8 mouse cellular contexts compared by ENCODE assay signal in genomic region chr11:116624131-116624832, GRCm38 (mm10). TPM values are rescaled to one million over a fixed set of nuclear protein-coding genes. Genes with fewer than 3 reads are reported as not detected.
DNase-seq lines count a peak whose midpoint lies in the region; ATAC-seq and TF ChIP-seq lines count a peak whose summit lies in the region.

No protein-coding gene starts in this region.

- H3K9ac ChIP-seq in intestine, postnatal 0 days (ENCODE audit: low read depth, low read length), result peak overlapping the region; percentile 70
- peak overlapping the region; percentile 68 for H3K9ac ChIP-seq in lung, embryonic 15.5 days

- H3K27ac ChIP-seq in cortical plate, adult 2 months (ENCODE audit: insufficient read depth, low read length), result no peak overlapping the region
- peak overlapping the region; percentile 84 for H3K27ac ChIP-seq in intestine, postnatal 0 days (ENCODE audit: low read depth, low read length)
- H3K27ac ChIP-seq in lung, embryonic 15.5 days, result peak overlapping the region; percentile 52; the same call in 1 of the 2 replicates

- DNase-seq in layer of hippocampus, adult 11-12 months (ENCODE audit: low spot score), result peak; percentile 34
- DNase-seq in layer of hippocampus, adult 18-20 months (ENCODE audit: low spot score in 2 of 2), result no peak
- DNase-seq in thymus, postnatal 36 days, result peak; percentile 83

- no peaks in the 10 kb centered on the region for H3K4me1 ChIP-seq in cortical plate, adult 2 months (ENCODE audit: control insufficient read depth, insufficient read depth, low read length)
- peaks cover 19% of the 10 kb centered on the region for H3K4me1 ChIP-seq in intestine, postnatal 0 days (replicated peaks; ENCODE audit: control insufficient read depth, insufficient read depth, low read length)
- peaks cover 54% of the 10 kb centered on the region for H3K4me1 ChIP-seq in lung, embryonic 15.5 days

- H3K9me3 ChIP-seq in intestine, postnatal 0 days (ENCODE audit: control insufficient read depth), result no peaks in the 10 kb centered on the region
- no peaks in the 10 kb centered on the region for H3K9me3 ChIP-seq in lung, embryonic 15.5 days

- no peaks in the 10 kb centered on the region for H3K27me3 ChIP-seq in intestine, postnatal 0 days (replicated peaks; ENCODE audit: control insufficient read depth, insufficient read depth, low read length)
- H3K27me3 ChIP-seq in lung, embryonic 15.5 days, result no peaks in the 10 kb centered on the region

- WGBS in intestine, postnatal 0 days, result 15% methylated on average over 36 of the region's 42 CpGs
- 12% methylated on average over 42 of the region's 42 CpGs for WGBS in lung, embryonic 15.5 days

- H3K4me3 ChIP-seq in cortical plate, adult 2 months (ENCODE audit: insufficient read depth, low read length), result peak overlapping the region; percentile 30
- H3K4me3 ChIP-seq in intestine, postnatal 0 days (ENCODE audit: low read depth, low read length), result peak overlapping the region; percentile 72
- peak overlapping the region; percentile 80 for H3K4me3 ChIP-seq in lung, embryonic 15.5 days

- H3K4me2 ChIP-seq in intestine, postnatal 0 days (replicated peaks; ENCODE audit: low read depth), result peak overlapping the region; percentile 79
- H3K4me2 ChIP-seq in lung, embryonic 15.5 days, result peak overlapping the region; percentile 82

- no peak for TF ChIP-seq CTCF in cortical plate, adult 2 months (IDR thresholded peaks at IDR 0.05; ENCODE audit: extremely low read depth, insufficient read depth, low read length)
- no peak for TF ChIP-seq CTCF in intestine, postnatal 0 days (IDR thresholded peaks at IDR 0.05; ENCODE audit: low read depth)

- no peaks in the 10 kb centered on the region for H3K36me3 ChIP-seq in intestine, postnatal 0 days (ENCODE audit: control insufficient read depth, insufficient read depth)
- no peaks in the 10 kb centered on the region for H3K36me3 ChIP-seq in lung, embryonic 15.5 days

- peak; percentile 76 for ATAC-seq in granulocyte monocyte progenitor cell, adult 5-6 weeks (replicated peaks; ENCODE audit: poor library complexity, severe bottlenecking)
- ATAC-seq in intestine, postnatal 0 days, result peak; percentile 80
- peak; percentile 30; the same call in 1 of the 2 replicates for ATAC-seq in lung, embryonic 15.5 days (ENCODE audit: borderline replicate concordance, extremely low read depth, low FRiP score, low TSS enrichment)
- ATAC-seq in neutrophil, adult 5-6 weeks (ENCODE audit: extremely low read depth, insufficient number of reproducible peaks, low FRiP score, poor library complexity, severe bottlenecking), result peak; percentile 72

- no peak for TF ChIP-seq POLR2A in cortical plate, adult 2 months (IDR thresholded peaks at IDR 0.05; ENCODE audit: extremely low read depth, insufficient read depth, low read length)

RNA-seq across cellular contexts. Expression of gene Rhbdf2, which starts 2.5 kb away (rescaled TPM):
- total RNA-seq in layer of hippocampus, adult 18-20 months (2021), result 1 to 10 TPM; 1.1 to 1.3 TPM
- 1.8 and 2.1 TPM in 2 replicates for polyA plus RNA-seq in cortical plate, adult 2 months (2012; rRNA removed)
- 7.3 and 8.6 TPM in 2 replicates for total RNA-seq in granulocyte monocyte progenitor cell, adult 5-6 weeks (2014; fragmentation: Nextera tagmentation)
- total RNA-seq in granulocyte monocyte progenitor cell, adult 5-6 weeks (2017), result 2.9 TPM in 2 replicates
- polyA plus RNA-seq in intestine, postnatal 0 days (2015; fragmentation: Nextera tagmentation; extraction: Ambion mirVana), result 7.6 and 8.4 TPM in 2 replicates
- 12.5 and 13.5 TPM in 2 replicates for polyA plus RNA-seq in lung, embryonic 15.5 days (2015; fragmentation: Nextera tagmentation; extraction: Ambion mirVana)
- total RNA-seq in neutrophil, adult 5-6 weeks (2017), result 55.6 and 69.0 TPM in 2 replicates

RNA-seq across cellular contexts. Expression of gene Prcd, which starts 29.1 kb away (rescaled TPM):
- 1 to 10 TPM; 5.6 to 5.8 TPM for total RNA-seq in layer of hippocampus, adult 18-20 months (2021)
- polyA plus RNA-seq in cortical plate, adult 2 months (2012; rRNA removed), result 8.2 and 8.4 TPM in 2 replicates
- not detected in 2 replicates for total RNA-seq in granulocyte monocyte progenitor cell, adult 5-6 weeks (2014; fragmentation: Nextera tagmentation)
- not detected in 2 replicates for total RNA-seq in granulocyte monocyte progenitor cell, adult 5-6 weeks (2017)
- polyA plus RNA-seq in intestine, postnatal 0 days (2015; fragmentation: Nextera tagmentation; extraction: Ambion mirVana), result 0.84 and 1.1 TPM in 2 replicates
- polyA plus RNA-seq in lung, embryonic 15.5 days (2015; fragmentation: Nextera tagmentation; extraction: Ambion mirVana), result 1.8 and 3.2 TPM in 2 replicates
- total RNA-seq in neutrophil, adult 5-6 weeks (2017), result not detected in 2 replicates

RNA-seq across cellular contexts. Expression of gene Cygb, which starts 29.8 kb away (rescaled TPM):
- total RNA-seq in layer of hippocampus, adult 18-20 months (2021), result 10 to 100 TPM; 71.3 to 80.7 TPM
- 49.6 and 49.8 TPM in 2 replicates for polyA plus RNA-seq in cortical plate, adult 2 months (2012; rRNA removed)
- not detected in 2 replicates for total RNA-seq in granulocyte monocyte progenitor cell, adult 5-6 weeks (2014; fragmentation: Nextera tagmentation)
- total RNA-seq in granulocyte monocyte progenitor cell, adult 5-6 weeks (2017), result not detected in 2 replicates
- polyA plus RNA-seq in intestine, postnatal 0 days (2015; fragmentation: Nextera tagmentation; extraction: Ambion mirVana), result 17.5 and 20.2 TPM in 2 replicates
- 11.2 and 11.9 TPM in 2 replicates for polyA plus RNA-seq in lung, embryonic 15.5 days (2015; fragmentation: Nextera tagmentation; extraction: Ambion mirVana)
- 0.49 and 0.58 TPM in 2 replicates for total RNA-seq in neutrophil, adult 5-6 weeks (2017)

RNA-seq across cellular contexts. Expression of gene Aanat, which starts 38.0 kb away (rescaled TPM):
- 1 to 10 TPM in 1 of 2 experiments, under 1 TPM in 1; 0.33 to 1.1 TPM for total RNA-seq in layer of hippocampus, adult 18-20 months (2021)
- polyA plus RNA-seq in cortical plate, adult 2 months (2012; rRNA removed), result 1.5 and 2.3 TPM in 2 replicates
- not detected in 2 replicates for total RNA-seq in granulocyte monocyte progenitor cell, adult 5-6 weeks (2014; fragmentation: Nextera tagmentation)
- not detected in 2 replicates for total RNA-seq in granulocyte monocyte progenitor cell, adult 5-6 weeks (2017)
- not detected in 2 replicates for polyA plus RNA-seq in intestine, postnatal 0 days (2015; fragmentation: Nextera tagmentation; extraction: Ambion mirVana)
- not detected in 2 replicates for polyA plus RNA-seq in lung, embryonic 15.5 days (2015; fragmentation: Nextera tagmentation; extraction: Ambion mirVana)
- not detected in 2 replicates for total RNA-seq in neutrophil, adult 5-6 weeks (2017)

RNA-seq across cellular contexts. Expression of gene Ube2o, which starts 43.0 kb away (rescaled TPM):
- total RNA-seq in layer of hippocampus, adult 18-20 months (2021), result 100 to 1,000 TPM in 1 of 2 experiments, 10 to 100 TPM in 1; 99.4 to 104 TPM
- 88.6 and 90.1 TPM in 2 replicates for polyA plus RNA-seq in cortical plate, adult 2 months (2012; rRNA removed)
- total RNA-seq in granulocyte monocyte progenitor cell, adult 5-6 weeks (2014; fragmentation: Nextera tagmentation), result 5.2 and 6.8 TPM in 2 replicates
- total RNA-seq in granulocyte monocyte progenitor cell, adult 5-6 weeks (2017), result 5.4 and 6.6 TPM in 2 replicates
- polyA plus RNA-seq in intestine, postnatal 0 days (2015; fragmentation: Nextera tagmentation; extraction: Ambion mirVana), result 3.7 and 4.8 TPM in 2 replicates
- polyA plus RNA-seq in lung, embryonic 15.5 days (2015; fragmentation: Nextera tagmentation; extraction: Ambion mirVana), result 12.6 and 14.8 TPM in 2 replicates
- total RNA-seq in neutrophil, adult 5-6 weeks (2017), result 47.6 and 47.9 TPM in 2 replicates

Comparison
In these comparisons a context has a peak if more than half of its experiments do, and no peak if none do; other contexts are left out.
1. DNase-seq: peak in layer of hippocampus, adult 11-12 months (single experiment) and thymus, postnatal 36 days (2 of 2); none in layer of hippocampus, adult 18-20 months (0 of 2).
2. H3K4me3 ChIP-seq: peak in every context shown above with its lines; median percentile 80 in lung, embryonic 15.5 days; 72 in intestine, postnatal 0 days; 30 in cortical plate, adult 2 months.
3. ATAC-seq: peak in every context shown above with its lines; median percentile 80 in intestine, postnatal 0 days; 76 in granulocyte monocyte progenitor cell, adult 5-6 weeks; 72 in neutrophil, adult 5-6 weeks; 30 in lung, embryonic 15.5 days.
4. RNA of gene Cygb, which starts 29.8 kb away (total RNA-seq): 71.3 to 80.7 TPM in layer of hippocampus, adult 18-20 months; 0.49 to 0.58 TPM in neutrophil, adult 5-6 weeks and not detected in granulocyte monocyte progenitor cell, adult 5-6 weeks; every median in the first group is over 10 times any median in the second.